Mouse (Mus musculus): ENCODE results near the gene Lrrc45.

DNA sequence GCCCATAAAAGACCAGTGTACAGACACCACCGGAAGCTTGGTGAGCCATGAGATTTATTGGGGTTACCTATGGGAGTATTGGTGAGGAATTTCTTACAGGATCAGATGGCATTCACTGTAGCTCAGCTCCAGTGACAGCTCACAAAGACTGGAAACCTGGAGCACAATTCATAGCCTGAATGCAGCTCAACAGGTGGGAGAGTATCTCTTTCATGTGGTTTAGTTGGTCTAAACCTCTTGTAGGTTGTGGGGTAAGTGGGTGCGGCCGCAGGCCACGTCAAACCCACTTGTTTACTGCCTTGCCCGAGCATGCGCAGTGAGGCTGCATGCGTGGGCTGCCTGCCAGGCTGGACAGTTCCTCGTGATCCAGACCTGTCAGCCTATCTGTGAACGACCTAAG lies 46.5 kb downstream of the Lrrc45 start:
- TF ChIP-seq TAL1 (IDR thresholded peaks at IDR 0.05; ENCODE audit: low read length) (no peak), GATA1 (IDR thresholded peaks at IDR 0.05; ENCODE audit: low read length) (no peak)

All from erythroblast, embryonic 14.5 days (primary cell).